Mouse (Mus musculus) megakaryocyte, embryonic 14.5 days (primary cell): ENCODE data around the gene Slc43a3.

Experiments
- FLI1 ChIP-seq: IDR thresholded peaks from 2 replicates; pipeline ENCODE4 v1.6.1; 2012; ENCODE audit warnings: low read length, inconsistent platforms, mixed read lengths
- GATA1 ChIP-seq: IDR thresholded peaks from 3 replicates; pipeline ENCODE4 v1.6.1; 2012; ENCODE audit warnings: mixed read lengths, low read length, inconsistent platforms, borderline replicate concordance

DNA sequence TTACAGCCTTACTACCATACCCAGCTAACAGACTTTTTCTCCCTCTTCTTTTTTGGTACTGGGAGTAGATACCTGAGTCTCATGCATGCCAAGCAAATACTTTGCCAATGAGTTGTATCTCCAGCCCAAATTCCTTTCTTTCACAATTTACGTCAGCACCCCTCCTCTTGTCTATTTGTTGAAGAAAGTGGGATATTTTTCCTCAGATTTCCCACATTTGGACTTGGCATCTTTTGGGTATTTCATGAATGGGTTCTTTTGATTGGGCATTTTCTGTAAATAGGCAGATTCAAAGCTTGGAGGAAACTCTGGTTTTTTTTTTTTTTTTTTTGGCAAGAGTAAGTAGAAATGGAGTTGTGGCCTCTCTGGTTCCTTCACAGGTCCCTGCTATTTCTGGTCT is 15.9 kb downstream of the Slc43a3 start:
- no peak for TF ChIP-seq GATA1
- TF ChIP-seq FLI1 = no peak
